Mouse (Mus musculus) MEL (cell line): ENCODE data around the gene Atp1a2. TPM values are rescaled to one million over a fixed set of nuclear protein-coding genes. Genes with fewer than 3 reads are reported as not detected.

Source experiments
- DNase-seq: peaks from one replicate; pipeline ENCODE4 v3.0.0; 2011; ENCODE audit warnings: low read depth, low spot score
- H3K27ac ChIP-seq: 2 replicates; pipeline ENCODE4 v1.5.1; 2012; ENCODE audit warnings: low read depth, mild to moderate bottlenecking, control low read depth, low read length, moderate library complexity; ENCODE audit not compliant: control insufficient read depth
- H3K27me3 ChIP-seq, 2 experiments: fragments of 150-350 bp in 1 of 2; sonication (generic) in 1 of 2; 2 replicates each; pipeline ENCODE4 v1.6.1; 2012; ENCODE audit warnings: low read length in 2 of 2, mild to moderate bottlenecking in 2 of 2, improper control_type of control experiment in 1 of 2, moderate library complexity in 1 of 2; ENCODE audit not compliant: insufficient read depth in 2 of 2, control insufficient read depth in 1 of 2
- H3K36me3 ChIP-seq, 2 experiments: 2 replicates each; pipeline ENCODE4 v1.6.1; 2012 to 2014; ENCODE audit warnings: low read length in 2 of 2, improper control_type of control experiment in 1 of 2, inconsistent platforms in 1 of 2, mild to moderate bottlenecking in 1 of 2; ENCODE audit not compliant: insufficient read depth in 2 of 2, control insufficient read depth in 1 of 2
- H3K4me1 ChIP-seq, 2 experiments: fragments of 150-350 bp in 1 of 2; sonication (generic) in 1 of 2; 2 replicates each; pipeline ENCODE4 v1.6.1; 2012; ENCODE audit warnings: low read length in 2 of 2, improper control_type of control experiment in 1 of 2, mild to moderate bottlenecking in 1 of 2; ENCODE audit not compliant: insufficient read depth in 2 of 2, control insufficient read depth in 1 of 2
- H3K4me3 ChIP-seq, 2 experiments: fragments of 150-350 bp in 1 of 2; sonication (generic) in 1 of 2; 2 replicates each; pipeline ENCODE4 v1.5.1; 2012; ENCODE audit warnings: low read depth in 2 of 2, low read length in 2 of 2, mild to moderate bottlenecking in 2 of 2, moderate library complexity in 2 of 2, control low read depth in 1 of 2, improper control_type of control experiment in 1 of 2; ENCODE audit not compliant: control insufficient read depth in 1 of 2, insufficient read depth in 1 of 2
- H3K79me2 ChIP-seq: 2 replicates; pipeline ENCODE4 v1.6.1; 2012; ENCODE audit warnings: mild to moderate bottlenecking, low read length, moderate library complexity; ENCODE audit not compliant: control insufficient read depth, poor library complexity, insufficient read depth
- H3K9ac ChIP-seq: 2 replicates; pipeline ENCODE4 v1.6.1; 2012; ENCODE audit warnings: low read depth, mild to moderate bottlenecking, control low read depth, low read length, moderate library complexity; ENCODE audit not compliant: control insufficient read depth, poor library complexity, severe bottlenecking
- H3K9me3 ChIP-seq: fragments of 150-350 bp; sonication (generic); replicated peaks from 2 replicates; pipeline ENCODE4 v1.6.1; 2012; ENCODE audit warnings: mild to moderate bottlenecking, low read length, improper control_type of control experiment, moderate library complexity; ENCODE audit not compliant: insufficient read depth
- BHLHE40 ChIP-seq: IDR thresholded peaks from 2 replicates; pipeline ENCODE4 v1.6.1; 2012; ENCODE audit warnings: low read depth, mild to moderate bottlenecking, inconsistent platforms, low read length, improper control_type of control experiment, borderline replicate concordance
- CHD2 ChIP-seq: IDR thresholded peaks from 2 replicates; pipeline ENCODE4 v1.6.1; 2011; ENCODE audit warnings: low read length, improper control_type of control experiment
- ELF1 ChIP-seq: IDR thresholded peaks from 2 replicates; pipeline ENCODE4 v1.6.1; 2014; ENCODE audit warnings: low read depth, mild to moderate bottlenecking, inconsistent platforms, low read length, improper control_type of control experiment, moderate library complexity
- EP300 ChIP-seq, 2 experiments: IDR thresholded peaks; 2 replicates each; pipeline ENCODE4 v1.6.1; 2011; ENCODE audit warnings: improper control_type of control experiment in 2 of 2, low read length in 2 of 2, low read depth in 1 of 2, mild to moderate bottlenecking in 1 of 2
- ETS1 ChIP-seq: IDR thresholded peaks from 2 replicates; pipeline ENCODE4 v1.6.1; 2012; ENCODE audit warnings: low read depth, mild to moderate bottlenecking, inconsistent platforms, low read length, improper control_type of control experiment, moderate library complexity
- GATA1 ChIP-seq: IDR thresholded peaks from 2 replicates; pipeline ENCODE4 v1.6.1; 2011; ENCODE audit warnings: low read depth, low read length, improper control_type of control experiment
- HCFC1 ChIP-seq: IDR thresholded peaks from 2 replicates; pipeline ENCODE4 v1.6.1; 2012; ENCODE audit warnings: low read depth, mild to moderate bottlenecking, inconsistent platforms, low read length, improper control_type of control experiment, moderate library complexity
- MXI1 ChIP-seq: IDR thresholded peaks from 2 replicates; pipeline ENCODE4 v1.6.1; 2011; ENCODE audit warnings: mild to moderate bottlenecking, low read depth, low read length, improper control_type of control experiment
- MYB ChIP-seq: IDR thresholded peaks from 2 replicates; pipeline ENCODE4 v1.6.1; 2011; ENCODE audit warnings: mild to moderate bottlenecking, low read depth, low read length, improper control_type of control experiment
- NELFE ChIP-seq: IDR thresholded peaks from 2 replicates; pipeline ENCODE4 v1.6.1; 2011; ENCODE audit warnings: low read depth, low read length, improper control_type of control experiment
- POLR2A ChIP-seq, 2 experiments: IDR thresholded peaks; 2 replicates each; pipeline ENCODE4 v1.6.1; 2011 to 2012; ENCODE audit warnings: low read length in 2 of 2, mild to moderate bottlenecking in 2 of 2, control low read depth in 1 of 2, improper control_type of control experiment in 1 of 2, low read depth in 1 of 2, moderate library complexity in 1 of 2; ENCODE audit not compliant: control insufficient read depth in 1 of 2, insufficient read depth in 1 of 2, poor library complexity in 1 of 2
- POLR2AphosphoS2 ChIP-seq: IDR thresholded peaks from 2 replicates; pipeline ENCODE4 v1.6.1; 2011; ENCODE audit warnings: low read length, improper control_type of control experiment
- RAD21 ChIP-seq: IDR thresholded peaks from 2 replicates; pipeline ENCODE4 v1.6.1; 2011; ENCODE audit warnings: mild to moderate bottlenecking, low read depth, low read length, improper control_type of control experiment
- RCOR1 ChIP-seq: IDR thresholded peaks from 2 replicates; pipeline ENCODE4 v1.6.1; 2012; ENCODE audit warnings: low read depth, mild to moderate bottlenecking, inconsistent platforms, low read length, improper control_type of control experiment
- SMC3 ChIP-seq: IDR thresholded peaks from 2 replicates; pipeline ENCODE4 v1.6.1; 2011; ENCODE audit warnings: low read depth, low read length, improper control_type of control experiment
- TCF12 ChIP-seq: IDR thresholded peaks from 2 replicates; pipeline ENCODE4 v1.6.1; 2014; ENCODE audit warnings: low read depth, mild to moderate bottlenecking, inconsistent platforms, low read length, improper control_type of control experiment, moderate library complexity
- UBTF ChIP-seq: IDR thresholded peaks from 2 replicates; pipeline ENCODE4 v1.6.1; 2012; ENCODE audit warnings: low read depth, mild to moderate bottlenecking, inconsistent platforms, low read length, improper control_type of control experiment, moderate library complexity, borderline replicate concordance; ENCODE audit not compliant: insufficient read depth
- USF2 ChIP-seq, 2 experiments: IDR thresholded peaks; 2 replicates each; pipeline ENCODE4 v1.6.1; 2011 to 2012; ENCODE audit warnings: improper control_type of control experiment in 2 of 2, low read length in 2 of 2, borderline replicate concordance in 1 of 2, inconsistent platforms in 1 of 2, low read depth in 1 of 2, mild to moderate bottlenecking in 1 of 2; ENCODE audit not compliant: insufficient read depth in 1 of 2
- ZKSCAN1 ChIP-seq: IDR thresholded peaks from 2 replicates; pipeline ENCODE4 v1.6.1; 2012; ENCODE audit warnings: low read depth, mild to moderate bottlenecking, inconsistent platforms, low read length, improper control_type of control experiment, moderate library complexity
- ZMIZ1 ChIP-seq: IDR thresholded peaks from 2 replicates; pipeline ENCODE4 v1.6.1; 2012; ENCODE audit warnings: low read depth, mild to moderate bottlenecking, inconsistent platforms, low read length, improper control_type of control experiment, moderate library complexity
- ZNF384 ChIP-seq: IDR thresholded peaks from 2 replicates; pipeline ENCODE4 v1.6.1; 2012; ENCODE audit warnings: low read depth, mild to moderate bottlenecking, inconsistent platforms, low read length, improper control_type of control experiment
- polyA plus RNA-seq, 2 experiments: library from polyadenylated mRNA; stranded (reverse) in 1 of 2; unstranded in 1 of 2; fragments of >175 nt in 1 of 2; fragments of >200 nt in 1 of 2; gene quantifications; 2 replicates each; pipeline versions ENCODE4 v1.2.1 to v1.2.4; 2012; ENCODE audit warnings: low replicate concordance in 2 of 2, low read depth in 1 of 2; ENCODE audit not compliant: insufficient read length in 2 of 2, insufficient read depth in 1 of 2, missing spikeins in 1 of 2
- total RNA-seq: library from RNA; depleted of rRNA; stranded (reverse); fragments of 300-350 nt; gene quantifications from 2 replicates; pipeline ENCODE4 v1.2.3, GENCODE M21; 2012

Gene Atp1a2
- total and polyA plus RNA-seq, 3 experiments, result 0.04 TPM; not detected in 2

GRCm38 (mm10) chr1:172304443-172304842 lies 6.6 kb upstream of the Atp1a2 start (continued):
- peak; percentile 92 for TF ChIP-seq TCF12

GRCm38 (mm10) chr1:172302851-172303250 lies 5.0 kb upstream of the Atp1a2 start:
- H3K27me3 ChIP-seq, result no peaks in the 10 kb centered on the region; a peak in 1 of 4 replicates
- H3K79me2 ChIP-seq, result no peaks in the 10 kb centered on the region
- peaks cover 0 to 35% of the 10 kb centered on the region in 2 experiments; a peak in 2 of 4 replicates for H3K36me3 ChIP-seq
- H3K27ac ChIP-seq, result no peak overlapping the region
- peak overlapping the region; percentile 6; the same call in 1 of the 2 replicates for H3K9ac ChIP-seq
- peaks cover 9 to 41% of the 10 kb centered on the region in 2 experiments for H3K4me1 ChIP-seq
- DNase-seq, result peak; percentile 34
- no peak overlapping the region for H3K4me3 ChIP-seq
- no peak for TF ChIP-seq EP300 (IDR thresholded peaks at IDR 0.05; ENCODE audit: low read depth in 1 of 2, low read length in 2 of 2)
- no peak for TF ChIP-seq ZKSCAN1
- TF ChIP-seq RAD21, result no peak
- TF ChIP-seq USF2 (IDR thresholded peaks at IDR 0.05; ENCODE audit: borderline replicate concordance in 1 of 2, insufficient read depth in 1 of 2, low read depth in 1 of 2, low read length in 2 of 2), result no peak
- no peak for TF ChIP-seq ZMIZ1
- TF ChIP-seq, all 39 proteins: peak for 0
- no peaks in the 10 kb centered on the region for H3K9me3 ChIP-seq

- H3K4me3 ChIP-seq, result no peak overlapping the region
- TF ChIP-seq TCF12 (no peak), MYB (no peak), HCFC1 (no peak), ETS1 (no peak), MXI1 (no peak), GATA1 (no peak), UBTF (no peak), RCOR1 (no peak), NELFE (no peak), ZMIZ1 (no peak), CHD2 (no peak), POLR2AphosphoS2 (no peak), ELF1 (no peak), BHLHE40 (no peak), ZNF384 (no peak), SMC3 (no peak), POLR2A (IDR thresholded peaks at IDR 0.05; ENCODE audit: control insufficient read depth in 1 of 2, insufficient read depth in 1 of 2, low read depth in 1 of 2, low read length in 2 of 2, poor library complexity in 1 of 2) (no peak)
- H3K9me3 ChIP-seq, result no peaks in the 10 kb centered on the region
- peaks cover 9 to 41% of the 10 kb centered on the region in 2 experiments for H3K4me1 ChIP-seq
- H3K27ac ChIP-seq, result no peak overlapping the region
- peaks cover 2 to 3% of the 10 kb centered on the region in 2 experiments; a peak in 1 of 4 replicates for H3K27me3 ChIP-seq
- peak; percentile 66 for DNase-seq
- peaks cover 0 to 35% of the 10 kb centered on the region in 2 experiments; a peak in 2 of 4 replicates for H3K36me3 ChIP-seq
- H3K9ac ChIP-seq, result peak overlapping the region; percentile 26; the same call in 1 of the 2 replicates
- H3K79me2 ChIP-seq, result no peaks in the 10 kb centered on the region
Measured at GRCm38 (mm10) chr1:172302311-172302710, 4.4 kb upstream of the Atp1a2 start.
